Mouse (Mus musculus) liver, postnatal 0 days (tissue): ENCODE results near the gene H2-Ob. TPM values are rescaled to one million over a fixed set of nuclear protein-coding genes. Genes with fewer than 3 reads are reported as not detected.

Experiments used
- ATAC-seq: fragments of 200-750 bp; cut with Nextera tagmentation; 2 replicates; pipeline ENCODE4 v1.8.0; 2017; ENCODE audit warnings: mild to moderate bottlenecking, moderate library complexity
- DNase-seq: peaks from one replicate; pipeline ENCODE4 v3.0.0-alpha.2; 2016
- H3K27ac ChIP-seq: fragments of 300-500 bp; sonication (generic); 2 replicates; pipeline ENCODE4 v1.5.1; 2014; ENCODE audit warnings: antibody characterized with exemption, moderate library complexity, mild to moderate bottlenecking, low read depth
- H3K27me3 ChIP-seq: fragments of 300-500 bp; sonication (generic); 2 replicates; pipeline ENCODE4 v1.6.1; 2014; ENCODE audit warnings: low read length, control low read depth, mixed read lengths; ENCODE audit not compliant: insufficient read depth
- H3K36me3 ChIP-seq: fragments of 300-500 bp; sonication (generic); replicated peaks from 2 replicates; pipeline ENCODE4 v1.6.1; 2014; ENCODE audit warnings: mild to moderate bottlenecking, control low read depth, low read length, moderate library complexity, mixed read lengths; ENCODE audit not compliant: insufficient read depth
- H3K4me1 ChIP-seq: fragments of 300-500 bp; sonication (generic); 2 replicates; pipeline ENCODE4 v1.6.1; 2014; ENCODE audit warnings: antibody characterized with exemption, mild to moderate bottlenecking, control low read depth; ENCODE audit not compliant: insufficient read depth
- H3K4me2 ChIP-seq: fragments of 300-500 bp; sonication (generic); 2 replicates; pipeline ENCODE4 v1.6.1; 2014; ENCODE audit warnings: low read depth, mild to moderate bottlenecking, low read length, moderate library complexity, mixed read lengths
- H3K4me3 ChIP-seq: fragments of 300-500 bp; sonication (generic); 2 replicates; pipeline ENCODE4 v1.5.1; 2014; ENCODE audit warnings: low read depth, low read length
- H3K9ac ChIP-seq: fragments of 300-500 bp; sonication (generic); replicated peaks from 2 replicates; pipeline ENCODE4 v1.6.1; 2014; ENCODE audit warnings: mild to moderate bottlenecking, moderate library complexity
- H3K9me3 ChIP-seq: fragments of 300-500 bp; sonication (generic); 2 replicates; pipeline ENCODE4 v1.6.1; 2016; ENCODE audit warnings: mild to moderate bottlenecking, control low read depth, low read length, mixed read lengths
- CTCF ChIP-seq: sonication (generic); IDR thresholded peaks from 2 replicates; pipeline ENCODE4 v1.5.1; 2016; ENCODE audit warnings: antibody characterized with exemption, low read depth
- EP300 ChIP-seq: IDR thresholded peaks from 2 replicates; pipeline ENCODE4 v1.6.1; 2016; ENCODE audit warnings: antibody characterized with exemption, low read depth, mild to moderate bottlenecking
- WGBS: fragments of 180-500 bp; shearing (Covaris S2); extraction: QIAGEN DNeasy Blood & Tissue Kit; methylation state at CpG from one replicate; pipeline ENCODE4 v1.1.7; 2014; ENCODE audit not compliant: insufficient replicate concordance; 5-methylcytosine and 5-hydroxymethylcytosine counted together
- polyA plus RNA-seq: library from polyadenylated mRNA; unstranded; fragments of >200 nt; fragmentation: Nextera tagmentation; extraction: Ambion mirVana; gene quantifications from 2 replicates; pipeline ENCODE4 v1.2.1, GENCODE M21; 2015

H2-Ob gene
- polyA plus RNA-seq, 1 experiment from 2014 or later, result 1.1 TPM

DNA sequence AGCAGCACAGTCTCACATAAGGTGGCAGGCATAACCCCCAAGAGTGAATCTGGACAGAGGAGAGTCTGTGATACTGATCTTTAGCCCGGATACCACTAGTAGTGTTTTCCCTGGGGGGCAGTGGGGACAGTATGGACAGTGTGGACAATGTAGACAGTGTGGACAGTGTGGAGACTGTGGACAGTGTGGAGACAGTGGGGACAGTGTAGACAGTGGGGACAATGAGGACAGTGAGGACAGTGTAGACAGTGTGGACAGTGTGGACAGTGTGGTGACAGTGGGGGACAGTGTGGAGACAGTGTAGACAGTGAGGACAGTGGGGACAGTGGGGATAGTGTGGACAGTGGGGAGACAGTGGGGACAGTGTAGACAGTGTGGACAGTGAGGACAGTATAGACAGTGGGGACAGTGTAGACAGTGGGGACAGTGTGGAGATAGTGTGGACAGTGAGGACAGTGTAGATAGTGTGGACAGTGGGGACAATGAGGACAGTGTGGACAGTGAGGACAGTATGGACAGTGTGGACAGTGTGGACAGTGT is 41.9 kb downstream of the H2-Ob start:
- no peak overlapping the region for H3K4me2 ChIP-seq
- DNase-seq (no peak), ATAC-seq (no peak)
- H3K4me3 ChIP-seq, result no peak overlapping the region
- no peak overlapping the region for H3K9ac ChIP-seq
- TF ChIP-seq EP300 (no peak), CTCF (no peak)
- H3K9me3 ChIP-seq, result no peaks in the 10 kb centered on the region
- 64% methylated on average over 1 of the region's 1 CpGs for WGBS
- no peaks in the 10 kb centered on the region for H3K4me1 ChIP-seq
- no peaks in the 10 kb centered on the region for H3K36me3 ChIP-seq
- no peak overlapping the region for H3K27ac ChIP-seq
- no peaks in the 10 kb centered on the region; the same call in 1 of the 2 replicates for H3K27me3 ChIP-seq

DNA sequence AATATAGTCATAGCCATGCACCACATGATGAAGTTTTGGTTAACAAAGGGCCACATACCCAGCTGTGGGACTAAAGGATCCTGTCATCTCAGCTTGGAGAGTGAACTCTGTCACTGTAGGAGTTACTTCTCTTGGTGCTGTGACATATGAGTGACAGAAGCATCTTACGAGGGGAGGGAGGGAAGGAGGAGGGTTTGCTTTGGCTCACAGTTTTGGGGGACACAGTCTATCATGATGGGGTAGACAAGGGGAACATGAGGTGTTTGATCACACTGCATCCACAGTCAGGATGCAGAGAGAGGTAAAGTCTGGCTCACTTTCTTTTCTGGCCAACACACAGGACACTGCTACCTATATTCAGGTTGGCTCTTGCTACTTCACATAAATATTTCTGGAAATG is 43.1 kb downstream of the H2-Ob start:
- H3K4me3 ChIP-seq, result no peak overlapping the region
- no peaks in the 10 kb centered on the region for H3K9me3 ChIP-seq
- ATAC-seq (no peak), DNase-seq (no peak)
- no peaks in the 10 kb centered on the region for H3K36me3 ChIP-seq
- WGBS, result 57% methylated on average over 1 of the region's 1 CpGs
- TF ChIP-seq EP300, result no peak
- no peak for TF ChIP-seq CTCF
- H3K4me2 ChIP-seq, result no peak overlapping the region
- H3K27me3 ChIP-seq, result no peaks in the 10 kb centered on the region; the same call in 1 of the 2 replicates
- no peaks in the 10 kb centered on the region for H3K4me1 ChIP-seq
- no peak overlapping the region for H3K27ac ChIP-seq
- H3K9ac ChIP-seq, result no peak overlapping the region

DNA sequence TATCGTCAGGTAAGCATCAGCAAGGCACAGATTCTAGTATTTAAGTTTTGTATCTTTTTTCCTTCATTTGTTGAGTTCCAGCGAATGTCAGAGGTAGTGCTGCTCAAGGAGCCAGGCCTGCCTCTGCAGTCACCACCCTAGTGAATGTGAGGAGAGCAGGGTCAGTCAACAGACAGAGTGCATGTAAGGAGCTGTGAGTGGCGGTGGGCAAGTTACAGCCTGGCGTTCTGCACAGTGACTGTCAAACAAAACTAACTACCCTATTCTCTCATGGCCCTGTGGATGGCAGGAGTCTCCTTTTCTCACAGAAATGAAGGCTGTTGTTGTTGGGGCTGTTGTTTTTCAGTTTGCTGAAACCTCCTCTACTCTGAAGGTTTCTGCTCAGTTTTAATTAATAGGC is 46.7 kb downstream of the H2-Ob start:
- Histone ChIP-seq H3K27me3 (no peaks in the 10 kb centered on the region; the same call in 1 of the 2 replicates), H3K9me3 (no peaks in the 10 kb centered on the region), H3K9ac (no peak overlapping the region), H3K4me3 (no peak overlapping the region), H3K4me1 (no peaks in the 10 kb centered on the region), H3K4me2 (no peak overlapping the region), H3K27ac (no peak overlapping the region), H3K36me3 (no peaks in the 10 kb centered on the region)
- 60% methylated on average over 4 of the region's 4 CpGs for WGBS
- TF ChIP-seq EP300 (no peak), CTCF (no peak)
- no peak for ATAC-seq
- no peak for DNase-seq

DNA sequence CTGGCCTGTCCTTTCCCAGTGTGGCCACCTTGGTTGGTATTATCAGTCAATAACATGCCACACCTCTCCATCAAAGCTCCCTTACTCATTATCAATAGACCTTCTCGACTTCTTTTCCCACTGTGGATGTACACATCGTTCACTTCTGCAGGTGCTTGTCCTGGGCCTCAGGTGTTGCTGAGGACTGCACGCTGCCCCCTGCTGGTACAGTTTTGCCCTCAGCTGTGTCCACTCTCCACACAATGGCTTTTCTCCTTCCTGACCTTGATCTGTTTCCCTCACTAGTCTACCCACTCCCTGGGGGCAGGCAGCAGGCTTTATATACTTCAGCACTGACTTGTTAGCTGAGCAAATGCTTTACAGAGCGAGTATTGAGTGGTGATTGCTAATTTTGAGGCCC is 47.1 kb downstream of the H2-Ob start:
- Histone ChIP-seq H3K9me3 (no peaks in the 10 kb centered on the region), H3K9ac (no peak overlapping the region), H3K4me3 (no peak overlapping the region), H3K36me3 (no peaks in the 10 kb centered on the region), H3K4me1 (no peaks in the 10 kb centered on the region), H3K27ac (no peak overlapping the region), H3K27me3 (no peaks in the 10 kb centered on the region), H3K4me2 (no peak overlapping the region)
- peak; percentile 68 for TF ChIP-seq CTCF
- TF ChIP-seq EP300, result no peak
- DNase-seq (peak; percentile 55), ATAC-seq (no peak)
- WGBS, result 36% methylated on average over 4 of the region's 4 CpGs

DNA sequence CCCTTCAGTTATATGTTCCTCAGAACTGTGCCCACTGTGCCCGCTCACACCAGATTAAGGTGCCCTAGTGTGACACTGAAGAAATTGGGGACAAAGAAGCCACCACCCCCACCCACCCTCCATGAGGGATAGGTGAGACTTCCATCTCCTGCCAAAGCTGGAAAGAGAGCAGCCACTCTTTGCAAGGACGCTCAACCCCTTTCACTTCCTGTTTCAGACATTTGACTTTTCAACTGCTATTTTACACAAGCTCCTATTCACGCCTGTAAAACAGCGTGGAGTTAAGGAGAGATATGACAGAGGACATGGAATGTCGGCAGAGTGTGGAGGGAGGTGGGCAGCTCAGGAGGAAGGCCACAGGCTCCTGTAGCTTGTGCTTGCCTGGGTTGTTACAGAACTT is 47.8 kb downstream of the H2-Ob start:
- H3K27ac ChIP-seq, result no peak overlapping the region
- no peak overlapping the region for H3K4me2 ChIP-seq
- TF ChIP-seq CTCF, result no peak
- TF ChIP-seq EP300, result no peak
- no peak overlapping the region for H3K9ac ChIP-seq
- DNase-seq, result no peak
- no peak overlapping the region for H3K4me3 ChIP-seq
- no peaks in the 10 kb centered on the region for H3K36me3 ChIP-seq
- no peaks in the 10 kb centered on the region for H3K9me3 ChIP-seq
- no peaks in the 10 kb centered on the region for H3K4me1 ChIP-seq
- 53% methylated on average over 5 of the region's 5 CpGs for WGBS
- no peaks in the 10 kb centered on the region for H3K27me3 ChIP-seq
- no peak for ATAC-seq

DNA sequence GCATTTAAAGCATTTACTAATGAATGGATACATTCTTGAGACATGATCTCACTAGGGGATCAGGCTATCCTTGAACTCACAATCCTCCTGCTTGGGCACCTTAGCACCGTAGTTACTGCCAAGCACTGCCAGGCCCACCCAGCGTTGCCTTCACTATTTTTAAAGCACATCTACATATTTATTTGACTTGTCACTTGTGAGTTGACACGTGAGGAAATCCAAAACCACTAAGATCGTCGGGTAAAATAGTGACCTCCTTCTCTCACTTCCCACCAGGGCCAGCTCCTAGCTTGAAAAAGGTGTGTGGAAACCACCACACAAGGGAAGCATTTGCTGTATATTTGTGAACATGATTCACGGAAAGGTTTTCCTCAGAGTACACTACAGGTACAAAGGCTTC is 48.3 kb downstream of the H2-Ob start:
- Histone ChIP-seq H3K27ac (no peak overlapping the region), H3K9ac (no peak overlapping the region), H3K4me1 (no peaks in the 10 kb centered on the region), H3K36me3 (no peaks in the 10 kb centered on the region), H3K4me2 (no peak overlapping the region), H3K27me3 (no peaks in the 10 kb centered on the region), H3K9me3 (no peaks in the 10 kb centered on the region), H3K4me3 (no peak overlapping the region)
- WGBS, result 36% methylated on average over 6 of the region's 6 CpGs
- TF ChIP-seq EP300 (no peak), CTCF (no peak)
- no peak for DNase-seq
- ATAC-seq, result no peak

DNA sequence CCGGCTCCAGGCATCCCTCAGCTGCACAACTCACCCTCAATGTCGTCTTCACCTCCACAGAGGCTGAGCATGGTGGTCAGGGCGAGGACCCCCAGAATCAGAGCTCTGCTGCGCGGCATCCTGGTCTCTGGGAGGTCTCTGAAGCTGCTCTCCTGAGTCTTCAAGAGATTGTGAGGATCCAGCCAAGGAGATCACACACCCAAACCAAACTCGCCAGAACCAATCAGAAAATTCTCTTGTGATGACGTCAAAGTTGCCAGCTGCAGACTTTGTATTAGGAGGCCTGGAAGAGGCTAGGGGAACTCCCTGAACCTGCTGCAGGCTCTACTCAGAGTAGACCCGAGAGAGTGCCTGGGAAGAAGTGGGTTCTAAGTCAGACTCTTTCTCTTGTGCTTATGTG is 48.9 kb downstream of the H2-Ob start, which contains the start of gene H2-Aa:
Gene H2-Aa, minus strand, starts transcription at position 176 of the 400 bp plus-strand sequence.
- peak; percentile 66 for DNase-seq
- Histone ChIP-seq H3K27ac (no peak within 1 kb of the TSS), H3K9me3 (no peaks in the 10 kb centered on the region), H3K4me2 (no peak within 1 kb of the TSS), H3K4me3 (no peak within 1 kb of the TSS), H3K36me3 (no peaks in the 10 kb centered on the region), H3K4me1 (no peaks in the 10 kb centered on the region), H3K9ac (no peak within 1 kb of the TSS), H3K27me3 (no peaks in the 10 kb centered on the region)
- ATAC-seq, result peak; percentile 63
- TF ChIP-seq CTCF (no peak), EP300 (no peak)
- 18% methylated on average over 8 of the region's 8 CpGs for WGBS
